Mouse (Mus musculus) liver, postnatal 0 days (tissue): Measurements from ENCODE around the gene Sobp.

Experiments
- CTCF ChIP-seq: sonication (generic); IDR thresholded peaks from 2 replicates; pipeline ENCODE4 v1.5.1; 2016; ENCODE audit warnings: antibody characterized with exemption, low read depth
- EP300 ChIP-seq: IDR thresholded peaks from 2 replicates; pipeline ENCODE4 v1.6.1; 2016; ENCODE audit warnings: antibody characterized with exemption, low read depth, mild to moderate bottlenecking

GRCm38 (mm10) chr10:42978346-42978745 lies 196.0 kb downstream of the Sobp start:
- no peak for TF ChIP-seq CTCF
- no peak for TF ChIP-seq EP300
